Mouse (Mus musculus) cerebellum, adult 9-10 months (tissue): ENCODE measurements around the gene Tenm4.
"Not testable (repeated sequence)": the region's sequence is repeated elsewhere in the genome, so short reads cannot be mapped to it uniquely, and the experiment has no call there.

Experiments
- DNase-seq: peaks from one replicate; pipeline ENCODE4 v3.0.0; 2022

Tenm4 gene

DNA sequence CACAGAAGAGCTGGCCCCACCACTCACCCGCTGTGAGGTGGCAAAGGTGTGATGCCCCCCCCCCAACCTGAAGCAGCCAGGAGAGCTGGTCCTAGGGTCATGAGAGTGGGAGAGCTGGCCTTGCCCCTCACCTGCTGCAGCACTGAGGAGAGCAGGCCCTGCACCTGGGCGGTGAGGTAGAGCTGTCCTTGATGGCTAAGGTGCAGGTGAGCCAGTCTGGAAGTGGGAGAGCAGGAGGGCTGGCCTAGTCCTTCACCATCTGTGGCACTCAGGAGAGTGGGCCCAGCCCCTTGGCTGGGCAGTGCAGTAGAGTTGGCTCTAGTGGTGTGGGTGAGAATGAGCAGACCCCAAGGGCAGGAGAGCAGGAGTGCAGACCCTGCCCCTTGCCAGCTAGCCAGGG, 751.9 kb downstream of the Tenm4 start:
- DNase-seq = no peak

DNA sequence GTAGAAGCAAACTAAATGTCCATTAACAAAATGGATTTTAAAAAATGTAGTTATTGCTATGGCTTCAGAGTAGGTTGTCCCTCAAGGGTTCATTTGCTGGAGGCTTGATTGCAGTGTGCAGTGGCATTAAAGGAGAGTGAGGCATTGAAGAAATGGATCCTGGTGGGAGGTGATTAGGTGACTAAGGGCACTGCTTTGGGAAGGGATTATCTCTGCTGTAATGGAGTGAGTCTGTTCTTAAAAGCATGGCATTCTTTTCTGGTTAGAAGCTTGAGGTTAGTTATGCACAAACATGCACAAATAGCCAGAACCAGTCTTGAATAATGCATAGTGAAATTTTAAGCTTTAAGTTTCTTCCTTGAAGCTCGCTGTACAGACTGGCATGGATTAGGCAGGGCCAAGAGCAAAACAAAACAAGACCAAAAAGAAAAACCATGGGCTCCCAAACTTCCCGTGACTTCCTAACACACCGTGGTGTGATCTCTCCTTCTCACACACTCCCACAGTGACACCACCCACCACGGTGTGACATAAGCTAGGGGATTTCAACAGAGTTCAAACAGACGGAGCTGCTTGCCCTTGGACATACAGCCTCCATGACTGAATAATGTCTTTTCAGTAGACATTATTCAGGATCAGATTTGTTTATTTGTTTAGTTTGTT, 772.8 kb downstream of the Tenm4 start:
- no peak for DNase-seq

DNA sequence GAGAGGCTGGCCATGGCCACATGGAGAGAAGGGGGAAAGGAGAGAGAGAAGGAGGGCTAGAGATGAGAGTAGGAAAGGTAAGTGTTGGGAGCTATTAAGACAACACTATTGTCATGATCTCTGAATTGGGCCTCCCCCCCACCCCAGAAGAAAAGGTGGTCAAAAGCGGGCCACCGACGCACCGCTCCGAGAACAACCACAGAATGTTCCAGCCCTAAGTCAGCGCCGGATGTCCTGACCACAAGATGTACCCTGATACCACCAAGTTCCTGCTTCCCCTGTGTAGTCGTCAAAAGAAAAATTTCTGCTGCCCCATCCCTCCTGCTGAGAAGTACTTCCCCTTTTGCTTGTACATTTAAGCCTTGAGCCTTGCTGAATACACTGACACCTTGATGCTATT, 775.5 kb downstream of the Tenm4 start:
- DNase-seq = not testable (repeated sequence)

DNA sequence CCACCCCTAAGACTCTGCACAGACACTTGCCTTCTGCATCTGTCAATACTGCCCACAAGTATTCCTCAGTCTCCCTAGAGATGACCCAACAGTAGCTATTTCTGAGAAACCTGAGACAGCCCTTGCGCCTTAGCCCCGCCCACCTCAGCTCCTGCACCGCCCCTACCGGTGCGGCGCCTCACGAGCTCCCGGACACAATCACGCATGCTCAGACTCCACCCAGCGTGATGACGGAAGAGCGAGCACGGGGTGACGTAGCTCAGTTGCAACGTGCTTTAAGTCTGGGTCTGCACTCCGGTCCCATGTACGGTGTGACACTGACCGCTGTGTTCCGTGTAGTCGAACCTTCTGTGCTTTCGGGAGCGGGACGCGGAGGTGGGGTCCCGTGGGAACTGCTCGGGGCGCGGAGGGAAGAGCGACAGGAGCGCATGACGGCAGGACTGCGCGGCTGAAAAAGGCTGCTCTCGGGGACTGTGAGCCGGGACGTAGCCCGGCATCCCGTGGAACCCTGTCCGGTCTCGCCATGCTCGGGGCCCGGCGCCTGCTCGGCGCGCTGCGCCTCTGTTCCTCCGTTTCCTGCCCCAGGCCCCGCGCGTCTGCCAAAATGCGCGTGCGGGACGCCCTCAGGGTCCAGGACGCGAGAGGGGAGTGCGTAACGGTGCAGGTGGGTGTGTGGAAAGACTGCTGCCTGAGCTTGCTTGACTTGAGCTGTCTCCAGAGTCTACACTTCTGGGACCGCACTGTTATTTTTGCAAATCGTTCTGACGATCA, 780.4 kb downstream of the Tenm4 start, which contains the start of gene Nars2:
TSS of gene Nars2 (plus strand) at position 225 of the 771 bp plus-strand sequence.
- DNase-seq = peak; percentile 91

DNA sequence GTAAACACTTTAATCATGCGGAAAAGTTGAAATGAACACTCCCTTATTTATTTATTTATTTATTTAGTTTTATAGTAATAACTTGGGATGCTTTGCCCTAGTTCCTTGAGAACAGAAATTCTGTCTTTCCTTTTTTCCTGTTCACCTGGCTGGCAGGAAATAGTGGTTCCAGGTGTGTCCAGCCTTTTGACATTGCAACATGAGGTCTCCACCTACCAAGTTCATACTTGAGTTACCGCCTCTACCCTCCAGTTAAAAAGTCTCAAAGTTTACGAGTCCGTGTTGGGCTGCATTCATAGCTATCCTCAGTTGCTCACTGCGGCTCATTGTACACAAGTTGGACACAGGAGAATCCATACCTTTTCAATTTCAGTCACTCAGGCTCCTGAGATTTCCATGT, 781.0 kb downstream of the Tenm4 start:
- no peak for DNase-seq

DNA sequence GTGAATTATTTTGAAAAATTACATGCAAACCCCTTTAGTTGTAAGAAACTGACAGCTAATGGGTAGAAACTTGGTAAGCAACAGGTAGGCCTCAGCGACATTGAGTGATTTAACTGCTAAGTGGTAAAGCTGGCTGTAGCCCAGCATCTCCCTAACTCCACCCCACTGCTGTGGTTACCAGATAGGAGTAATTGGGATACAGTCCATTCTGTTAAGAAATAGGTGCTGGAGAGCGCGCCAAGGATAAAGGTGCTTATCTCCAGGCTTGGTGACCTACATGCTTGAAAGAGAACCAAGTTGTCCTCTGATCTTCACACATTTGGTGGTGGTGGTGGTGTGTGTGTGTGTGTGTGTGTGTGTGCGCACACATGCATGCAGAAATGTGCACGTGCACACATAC, 788.1 kb downstream of the Tenm4 start:
- no peak for DNase-seq
